Mouse (Mus musculus): ENCODE measurements at regions not wholly inside any gene's neighbourhood (a gene's known extent, or its start where the extent isn't known, plus 50 kb on each side); places are given as distances from the start of the nearest gene placed in this dataset.

DNA sequence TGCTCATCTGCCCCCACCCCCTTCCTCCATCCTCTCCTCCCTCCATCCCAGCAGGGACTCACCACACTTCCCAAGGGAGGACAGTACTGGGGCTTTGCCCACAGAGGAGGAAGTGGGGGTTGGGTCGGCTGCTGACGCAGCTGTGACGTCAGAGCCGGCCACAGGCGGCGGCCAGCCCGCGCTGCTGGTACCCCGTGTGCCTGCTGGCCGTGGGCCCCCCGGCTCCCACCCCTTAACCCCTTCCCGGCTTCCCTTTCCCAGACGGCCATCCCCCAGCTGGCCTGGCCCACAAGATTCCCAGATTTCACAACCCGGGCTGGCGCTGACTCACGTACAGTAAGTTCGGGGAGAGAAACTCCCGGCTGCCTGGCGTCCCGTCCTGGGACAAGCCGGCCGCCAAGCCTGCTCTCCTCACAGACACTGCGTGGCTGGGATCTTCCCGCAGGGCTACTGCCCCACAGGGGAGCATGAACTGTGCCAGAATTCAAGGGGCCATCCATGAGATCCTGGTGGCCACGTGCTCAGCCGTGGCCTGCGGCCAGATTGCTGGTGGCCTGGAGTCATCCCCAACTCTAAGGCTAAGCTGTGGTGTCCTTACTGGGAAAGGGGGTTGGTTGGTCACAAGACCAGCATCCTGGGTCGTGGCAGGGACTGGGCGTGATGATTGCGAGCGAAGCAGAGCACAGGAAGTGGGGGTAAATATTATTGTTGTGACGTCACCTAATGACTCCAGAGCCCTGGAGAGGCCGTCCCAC, 87.9 kb upstream of the Tmem189 start:
- no peak for DNase-seq

DNA sequence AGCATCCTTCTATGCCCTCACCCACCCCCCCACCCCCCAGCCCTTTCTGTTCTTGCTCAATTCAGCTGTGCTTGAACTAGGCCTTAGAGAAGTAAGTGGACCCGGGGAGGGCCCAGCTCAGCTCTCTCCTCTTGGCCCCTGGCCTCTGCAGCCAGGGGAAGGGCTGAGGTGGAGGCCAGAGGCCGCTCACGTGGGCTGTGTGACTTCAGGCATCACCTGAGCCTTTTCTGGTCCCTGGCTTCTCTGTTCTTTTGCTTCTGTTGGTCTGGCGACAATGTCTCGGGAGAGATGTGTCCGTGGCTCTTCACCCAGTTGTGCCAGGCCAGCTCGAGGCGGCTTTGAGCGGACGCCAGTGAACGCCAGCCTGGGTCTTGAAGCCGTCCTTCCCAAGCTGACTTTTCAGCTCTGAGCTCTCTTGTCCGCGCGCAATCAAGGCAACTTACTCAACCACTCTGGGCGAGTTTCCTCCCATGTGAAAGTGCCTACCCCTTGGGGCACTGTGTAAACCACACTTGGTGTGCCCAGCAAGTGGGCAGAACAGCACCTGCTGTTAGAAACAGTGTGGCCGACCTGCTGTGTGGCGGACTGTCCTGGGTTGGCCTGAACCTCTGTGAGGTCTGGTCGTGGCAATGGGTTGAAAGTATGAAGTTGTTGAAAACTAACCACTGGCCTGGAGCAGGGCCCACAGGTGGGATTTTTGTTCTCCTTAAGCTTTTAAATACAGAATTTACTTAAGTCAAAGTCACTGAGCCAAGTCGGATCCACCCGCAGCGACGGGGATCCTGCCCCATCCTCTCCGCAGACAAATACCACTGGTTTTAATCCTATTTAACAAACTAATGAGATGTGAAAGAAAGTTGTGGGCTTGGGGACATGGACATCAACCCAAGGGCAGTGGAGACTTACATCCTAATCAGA, 86.9 kb upstream of the Tmem189 start:
- no peak for DNase-seq

DNA sequence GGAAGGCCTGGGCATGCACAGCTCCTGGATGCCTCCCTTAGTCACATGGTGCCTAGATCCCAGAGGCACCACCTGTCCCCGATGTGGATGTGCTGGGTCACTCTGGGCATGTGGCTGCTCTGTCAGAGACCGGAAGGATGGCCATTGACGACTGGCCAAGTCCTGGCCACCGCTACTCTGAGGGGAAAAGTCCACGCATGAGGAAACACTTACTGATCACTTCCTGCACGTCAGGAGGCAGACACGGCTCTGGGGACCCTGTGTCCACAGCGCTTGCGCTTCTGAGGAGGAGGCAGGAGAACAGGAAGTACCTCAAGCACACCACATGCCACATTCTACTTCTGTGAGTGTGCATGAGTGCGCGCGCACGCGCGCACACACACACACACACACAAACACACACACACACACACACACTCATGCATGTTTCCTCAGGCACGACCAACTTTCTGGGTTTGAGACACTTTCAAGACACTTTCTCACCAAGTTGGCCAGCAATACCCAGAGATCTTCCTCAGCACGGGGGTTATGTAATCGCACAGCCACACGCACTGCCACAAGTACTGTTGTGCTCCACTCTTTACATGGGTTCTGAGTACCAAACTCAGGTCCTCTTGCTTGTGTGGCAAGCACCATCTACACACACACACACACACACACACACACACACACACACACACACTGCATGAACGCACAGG, 85.7 kb upstream of the Tmem189 start:
- DNase-seq: no peak

- no peak for DNase-seq
These were observed 85.2 kb upstream of the Tmem189 start for GRCm38 (mm10) chr2:167774806-167775179.

GRCm38 (mm10) chr2:167774166-167774805, 84.7 kb upstream of the Tmem189 start:
- DNase-seq: no peak

DNA sequence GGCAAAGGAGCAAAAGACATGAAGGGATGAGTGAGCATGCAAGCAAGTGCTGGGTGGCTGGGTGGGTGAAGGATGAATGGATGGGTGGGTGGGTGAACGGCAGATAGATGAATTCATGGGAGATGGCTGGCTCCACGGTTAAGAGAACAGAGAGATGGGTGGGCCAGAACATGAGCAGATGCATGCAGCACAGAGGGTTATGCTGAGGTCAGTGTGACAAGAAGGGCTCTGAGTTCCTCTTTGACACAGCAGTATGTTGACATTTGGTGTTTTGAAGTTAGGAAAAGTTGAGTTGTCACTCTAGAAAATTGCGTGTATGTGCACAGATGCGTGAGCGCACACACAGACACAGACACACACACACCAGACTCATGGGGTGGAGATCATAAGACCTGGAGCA, 83.2 kb upstream of the Tmem189 start:
- no peak for DNase-seq

DNA sequence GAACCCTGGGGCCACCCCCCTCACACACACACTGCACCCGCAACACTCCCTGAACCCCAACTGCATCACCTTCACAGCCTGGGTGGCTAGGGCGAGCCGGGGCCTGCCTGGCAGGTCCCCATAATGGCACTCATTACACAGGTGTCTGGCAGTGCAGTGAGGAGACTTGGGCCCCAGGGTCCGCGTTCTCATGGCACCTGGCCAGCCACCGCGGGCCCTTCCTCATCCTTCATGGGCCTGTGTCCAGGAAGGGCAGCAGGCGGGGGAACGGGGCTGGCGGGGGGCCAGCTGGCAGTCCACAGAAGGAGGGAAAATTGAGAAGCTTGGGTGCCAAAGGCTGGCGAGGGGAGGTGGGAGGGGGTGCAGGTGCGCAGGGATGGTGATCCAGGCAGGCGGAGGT, 78.3 kb upstream of the Tmem189 start:
- DNase-seq: no peak

DNA sequence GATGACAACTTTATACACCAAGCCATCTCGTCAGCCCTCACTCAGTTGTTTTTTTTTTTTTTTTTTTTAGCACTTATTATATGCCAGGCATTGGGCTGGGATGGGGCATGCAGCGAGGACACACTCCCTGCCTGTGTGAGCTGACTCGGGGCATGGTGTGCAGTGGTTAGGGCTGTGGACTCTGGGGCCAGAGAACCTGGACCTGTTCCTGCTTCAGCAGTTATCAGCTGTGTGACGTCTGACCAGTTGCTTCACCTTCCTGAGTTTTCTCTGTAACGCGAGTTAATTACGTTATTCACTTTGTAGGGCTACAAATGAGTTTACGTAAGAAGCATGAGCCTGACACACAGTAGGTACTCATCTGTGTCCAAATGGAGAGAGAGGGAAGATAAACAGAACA, 77.7 kb upstream of the Tmem189 start:
- DNase-seq: no peak

- DNase-seq: no peak
These were observed 76.2 kb upstream of the Tmem189 start for GRCm38 (mm10) chr2:167765811-167766210.

DNA sequence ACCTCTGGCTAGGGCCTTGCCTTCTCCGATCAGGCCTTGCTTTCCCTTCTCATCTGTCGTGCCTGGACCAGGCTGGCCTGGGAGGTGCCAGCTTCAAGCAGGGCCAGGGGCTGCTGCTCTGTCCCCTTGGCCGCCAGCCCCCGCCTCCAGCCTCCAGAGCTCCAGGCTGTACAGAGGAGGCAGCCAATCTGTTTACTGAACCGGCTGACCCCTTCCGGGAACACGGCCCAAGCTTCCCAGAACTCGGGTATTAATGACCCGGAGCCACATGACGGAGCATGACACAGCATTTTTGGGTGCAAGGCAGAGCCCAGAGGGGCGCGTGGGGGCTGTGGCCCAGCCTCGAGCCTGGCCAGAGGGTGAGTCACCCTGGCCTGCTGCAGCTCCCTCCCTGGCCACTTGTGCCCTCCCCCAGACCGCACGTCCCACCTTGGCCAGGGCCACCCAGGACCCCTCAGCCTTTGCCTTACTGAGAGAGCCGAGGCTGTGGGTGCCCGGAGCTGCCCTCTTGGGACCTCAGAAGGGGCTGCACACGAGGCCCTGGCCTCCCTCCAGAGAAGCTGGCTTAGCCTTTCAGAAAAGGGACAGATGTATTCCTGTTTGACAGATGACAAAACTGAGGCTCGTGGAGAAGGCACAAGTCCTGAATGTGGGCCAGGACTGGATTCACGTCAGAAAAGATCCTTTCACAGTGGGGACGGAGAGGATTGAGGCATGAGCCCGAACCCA, 75.6 kb upstream of the Tmem189 start:
- DNase-seq: peak; percentile 34

DNA sequence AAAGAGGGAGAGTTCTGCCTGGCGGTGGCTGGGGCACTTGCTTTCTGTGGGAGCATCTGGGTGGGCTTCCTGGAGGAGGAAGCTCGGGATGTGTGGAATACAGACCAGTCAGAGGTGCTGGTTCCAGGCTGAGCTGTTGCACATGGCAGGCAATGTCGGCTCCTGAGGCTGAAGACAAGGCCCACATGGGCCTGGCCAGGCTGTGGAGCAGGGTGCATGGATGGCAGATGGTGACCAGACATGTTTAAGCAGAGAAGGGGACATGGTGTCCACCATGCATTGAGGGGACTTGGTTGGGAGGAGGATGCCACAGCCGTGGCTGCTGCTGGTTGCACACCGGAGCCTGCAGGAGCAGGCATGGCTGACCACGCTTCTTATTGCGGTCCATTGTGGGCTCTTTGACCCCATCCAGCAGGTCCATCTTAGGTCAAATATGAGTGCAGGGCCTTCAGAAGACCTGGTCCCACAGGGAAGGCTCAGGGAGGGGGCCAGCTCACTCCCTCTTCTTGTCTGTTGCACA, 74.3 kb upstream of the Tmem189 start:
- DNase-seq: no peak

GRCm38 (mm10) chr2:167761404-167761936, 71.8 kb upstream of the Tmem189 start:
- DNase-seq: no peak

DNA sequence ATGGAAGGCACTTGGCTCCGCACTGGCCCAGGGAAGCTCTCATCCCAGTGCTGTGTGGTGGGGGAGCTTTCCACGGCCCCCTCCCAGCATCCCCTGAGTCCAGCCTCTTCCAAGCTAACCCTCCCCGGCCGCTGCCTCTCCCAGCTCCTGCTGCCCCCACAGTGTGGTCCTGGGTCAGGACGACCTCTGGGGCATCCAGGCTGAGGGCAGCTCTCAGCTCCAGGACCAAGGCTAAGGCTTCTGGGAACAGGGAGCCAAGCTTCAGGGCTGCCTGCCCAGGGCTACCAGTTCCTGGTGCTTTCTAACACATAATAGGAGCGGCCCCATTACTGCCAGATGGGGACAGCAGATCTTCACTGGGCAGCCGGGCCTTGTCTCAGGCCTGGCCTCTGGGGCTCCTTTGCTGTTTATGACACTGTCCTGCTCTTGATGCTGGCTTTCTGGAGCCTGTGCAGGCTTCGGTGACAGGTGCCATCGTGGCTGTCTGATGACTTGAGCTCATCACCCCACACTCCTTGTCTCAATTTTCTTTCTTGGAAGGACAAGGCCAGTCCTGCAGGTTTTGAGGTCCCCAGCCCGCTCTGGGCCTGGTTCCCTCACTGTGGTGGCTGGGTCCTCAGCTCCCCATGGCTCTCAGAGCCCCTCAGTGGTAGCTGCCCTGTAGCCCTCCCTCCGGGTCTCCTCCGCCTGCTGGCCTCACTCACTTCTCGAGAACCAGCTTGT, 71.2 kb upstream of the Tmem189 start:
- no peak for DNase-seq

GRCm38 (mm10) chr2:167759603-167760390, 70.2 kb upstream of the Tmem189 start:
- no peak for DNase-seq

GRCm38 (mm10) chr2:167757157-167757780, 67.6 kb upstream of the Tmem189 start:
- DNase-seq: no peak

DNA sequence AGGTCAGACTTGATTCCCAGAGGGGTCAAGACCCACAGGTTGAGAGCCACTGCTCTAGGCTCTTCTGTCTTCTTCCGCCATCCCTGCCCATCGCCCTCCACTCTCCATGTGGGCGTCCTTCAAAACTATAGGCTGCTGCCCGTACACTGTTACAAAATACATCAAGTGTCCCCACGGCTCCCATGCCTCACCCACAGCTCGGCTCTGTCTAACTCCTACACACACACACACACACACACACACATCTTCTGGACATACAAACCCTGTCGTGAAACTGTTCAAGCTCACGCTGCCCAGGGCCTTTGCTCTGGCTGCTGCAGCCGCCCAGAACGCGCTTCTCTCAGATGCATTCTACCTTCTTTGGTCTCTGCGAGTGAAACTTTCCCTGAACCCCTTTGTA, 67.1 kb upstream of the Tmem189 start:
- DNase-seq: no peak

DNA sequence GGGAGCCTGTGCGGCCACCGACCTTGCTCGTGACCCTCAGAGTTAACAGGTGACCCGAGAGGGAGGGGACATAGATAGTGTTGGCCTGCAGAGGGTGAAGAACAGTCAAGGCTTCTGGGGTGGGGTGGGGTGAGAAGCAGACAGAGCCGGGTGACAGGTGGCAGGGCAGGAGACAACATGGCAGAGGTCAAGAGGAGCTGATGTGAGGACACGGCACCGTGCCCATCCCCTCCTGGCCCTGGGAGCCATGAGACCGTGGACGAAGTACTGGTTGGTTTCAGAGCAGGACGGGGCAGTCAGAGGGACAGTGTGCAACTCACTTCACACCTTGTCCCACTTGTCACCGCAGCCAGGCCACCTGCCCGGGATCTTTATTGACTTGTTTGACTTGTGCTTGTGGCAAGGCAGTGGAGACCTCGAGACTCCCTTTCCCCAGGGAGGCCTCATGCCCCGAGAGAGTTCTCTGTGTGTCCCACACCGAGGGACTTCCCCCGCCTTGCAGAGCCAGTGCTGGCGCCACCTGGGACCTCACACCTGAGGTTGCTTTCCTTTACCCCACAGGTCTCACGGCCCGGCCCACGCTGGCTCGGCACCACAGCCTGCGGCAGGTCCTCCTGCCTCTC, 65.4 kb upstream of the Tmem189 start:
- no peak for DNase-seq

- no peak for DNase-seq
These were observed 64.3 kb upstream of the Tmem189 start for GRCm38 (mm10) chr2:167753898-167754297.
